Mouse (Mus musculus) intestine, embryonic 16.5 days (tissue): ENCODE measurements at regions not wholly inside any gene's neighbourhood (a gene's known extent, or its start where the extent isn't known, plus 50 kb on each side); places are given as distances from the start of the nearest gene placed in this dataset.

ENCODE experiments used
- ATAC-seq: fragments of 200-750 bp; cut with Nextera tagmentation; 2 replicates; pipeline ENCODE4 v1.8.0; 2017; ENCODE audit warnings: moderate TSS enrichment, moderate library complexity
- H3K27ac ChIP-seq: fragments of 300-500 bp; sonication (generic); 2 replicates; pipeline ENCODE4 v1.5.1; 2014; ENCODE audit warnings: mild to moderate bottlenecking, low read length
- H3K27me3 ChIP-seq: fragments of 300-500 bp; sonication (generic); replicated peaks from 2 replicates; pipeline ENCODE4 v1.6.1; 2014; ENCODE audit warnings: low read length, control low read depth, mixed read lengths; ENCODE audit not compliant: control insufficient read depth, insufficient read depth
- H3K36me3 ChIP-seq: fragments of 300-500 bp; sonication (generic); 2 replicates; pipeline ENCODE4 v1.6.1; 2014; ENCODE audit warnings: low read length, control low read depth; ENCODE audit not compliant: control insufficient read depth, insufficient read depth
- H3K4me1 ChIP-seq: fragments of 300-500 bp; sonication (generic); 2 replicates; pipeline ENCODE4 v1.6.1; 2014; ENCODE audit warnings: low read length, control low read depth, mixed read lengths; ENCODE audit not compliant: control insufficient read depth, insufficient read depth
- H3K4me2 ChIP-seq: fragments of 300-500 bp; sonication (generic); 2 replicates; pipeline ENCODE4 v1.6.1; 2014; ENCODE audit warnings: low read depth, low read length, control low read depth
- H3K4me3 ChIP-seq: fragments of 300-500 bp; sonication (generic); 2 replicates; pipeline ENCODE4 v1.5.1; 2014; ENCODE audit warnings: mild to moderate bottlenecking, low read length
- H3K9ac ChIP-seq: fragments of 300-500 bp; sonication (generic); 2 replicates; pipeline ENCODE4 v1.6.1; 2014; ENCODE audit warnings: low read depth, low read length
- H3K9me3 ChIP-seq: fragments of 300-500 bp; sonication (generic); 2 replicates; pipeline ENCODE4 v1.6.1; 2016; ENCODE audit warnings: low read length, control low read depth; ENCODE audit not compliant: control insufficient read depth
- WGBS: fragments of 180-500 bp; shearing (Covaris S2); extraction: QIAGEN DNeasy Blood & Tissue Kit; methylation state at CpG from one replicate; pipeline ENCODE4 v1.1.7; 2014; 5-methylcytosine and 5-hydroxymethylcytosine counted together

DNA sequence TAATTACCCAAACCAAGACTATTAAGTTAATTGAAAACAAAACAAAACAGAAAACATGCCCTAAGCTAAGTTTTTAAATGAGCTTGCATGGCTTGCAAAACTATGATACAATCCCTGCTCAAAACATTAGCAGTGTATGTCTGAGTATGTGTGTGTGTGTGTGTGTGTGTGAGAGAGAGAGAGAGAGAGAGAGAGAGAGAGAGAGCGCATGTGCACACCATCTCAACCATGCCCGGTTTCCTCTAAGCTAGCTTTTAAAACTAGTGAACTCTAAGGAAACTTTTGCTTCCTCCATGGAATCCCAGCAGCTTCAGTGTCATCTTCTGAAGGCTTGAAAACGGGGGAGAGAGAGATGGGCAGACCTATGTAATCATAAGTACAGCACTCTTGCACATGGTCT, 114.3 kb downstream of the Rchy1 start:
- no peak overlapping the region for H3K27ac ChIP-seq
- H3K4me2 ChIP-seq, result no peak overlapping the region
- no peaks in the 10 kb centered on the region for H3K36me3 ChIP-seq
- H3K9me3 ChIP-seq, result no peaks in the 10 kb centered on the region
- no peaks in the 10 kb centered on the region for H3K27me3 ChIP-seq
- no peak overlapping the region for H3K4me3 ChIP-seq
- 79% methylated on average over 3 of the region's 3 CpGs for WGBS
- no peak overlapping the region for H3K9ac ChIP-seq
- no peaks in the 10 kb centered on the region for H3K4me1 ChIP-seq
- ATAC-seq, result no peak

DNA sequence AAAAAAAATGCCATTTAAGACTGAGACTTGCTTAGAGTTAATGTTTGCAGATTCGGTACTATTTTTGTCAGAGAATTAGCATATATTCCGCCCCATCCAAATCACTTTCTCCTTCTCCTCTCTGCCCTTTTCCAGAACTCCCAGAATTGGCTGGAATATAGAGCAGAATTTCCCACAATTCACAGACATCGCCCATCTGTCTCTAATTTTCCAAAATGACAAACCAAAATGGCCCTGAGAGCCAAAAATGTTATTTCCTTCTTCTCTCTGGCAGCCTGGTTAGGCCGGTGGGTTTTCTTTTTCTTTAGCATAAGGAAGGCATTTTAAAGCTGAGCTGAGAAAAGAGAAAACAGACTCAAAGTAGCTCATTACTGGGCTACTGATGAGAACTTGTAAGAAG, 119.8 kb downstream of the Rchy1 start:
- H3K9me3 ChIP-seq, result no peaks in the 10 kb centered on the region
- no peak overlapping the region for H3K9ac ChIP-seq
- no peak overlapping the region for H3K4me2 ChIP-seq
- no peak overlapping the region for H3K4me3 ChIP-seq
- no peaks in the 10 kb centered on the region for H3K27me3 ChIP-seq
- H3K36me3 ChIP-seq, result no peaks in the 10 kb centered on the region
- WGBS, result 83% methylated on average over 4 of the region's 4 CpGs
- no peaks in the 10 kb centered on the region for H3K4me1 ChIP-seq
- no peak for ATAC-seq
- no peak overlapping the region for H3K27ac ChIP-seq

DNA sequence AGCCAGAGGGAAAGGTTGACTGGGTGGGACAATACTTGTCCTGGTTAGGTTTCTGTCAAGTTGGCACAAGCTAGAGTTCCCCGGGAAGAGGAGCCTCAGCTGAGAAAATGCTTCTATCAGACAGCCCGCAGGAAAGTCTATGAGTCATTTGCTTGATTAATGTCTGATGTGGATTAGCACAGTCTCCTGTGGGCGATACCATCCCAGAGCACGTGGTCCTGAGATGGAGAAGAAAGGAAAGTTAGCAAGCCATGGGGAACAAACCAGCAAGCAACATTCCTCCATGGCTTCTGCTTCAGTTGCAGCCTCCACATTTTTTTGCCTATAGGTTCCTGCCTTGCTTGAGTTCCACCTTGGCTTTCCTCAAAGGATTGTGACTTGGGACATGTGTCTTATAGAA, 121.8 kb downstream of the Rchy1 start:
- H3K27me3 ChIP-seq, result no peaks in the 10 kb centered on the region
- no peaks in the 10 kb centered on the region for H3K9me3 ChIP-seq
- no peaks in the 10 kb centered on the region for H3K4me1 ChIP-seq
- WGBS, result 74% methylated on average over 4 of the region's 4 CpGs
- ATAC-seq, result no peak
- H3K4me2 ChIP-seq, result no peak overlapping the region
- H3K4me3 ChIP-seq, result no peak overlapping the region
- no peak overlapping the region for H3K27ac ChIP-seq
- no peaks in the 10 kb centered on the region for H3K36me3 ChIP-seq
- H3K9ac ChIP-seq, result no peak overlapping the region

DNA sequence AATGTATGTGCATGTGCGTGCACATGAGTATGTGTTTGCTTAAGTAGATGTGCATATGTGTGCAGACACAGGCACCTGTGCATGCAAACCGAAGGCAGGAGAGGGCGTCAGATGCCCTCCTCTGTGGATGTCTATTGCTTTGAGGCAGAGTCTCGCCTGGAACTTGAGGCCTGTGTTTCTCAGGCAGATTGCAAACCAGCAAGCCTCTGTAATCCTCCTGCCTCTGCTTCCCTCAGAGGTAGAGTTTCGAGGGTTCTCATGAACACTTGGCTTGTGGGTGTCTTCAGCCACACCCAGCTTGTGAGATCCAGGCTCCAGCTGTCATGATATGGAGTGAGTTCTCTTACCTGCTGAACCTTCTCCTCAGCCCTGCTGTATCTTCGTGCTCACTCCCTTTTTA, 134.4 kb downstream of the Rchy1 start:
- Histone ChIP-seq H3K27me3 (no peaks in the 10 kb centered on the region), H3K9me3 (no peaks in the 10 kb centered on the region), H3K4me2 (no peak overlapping the region), H3K4me1 (no peaks in the 10 kb centered on the region), H3K36me3 (no peaks in the 10 kb centered on the region), H3K9ac (no peak overlapping the region), H3K27ac (no peak overlapping the region), H3K4me3 (no peak overlapping the region)
- no peak for ATAC-seq
- WGBS, result 85% methylated on average over 6 of the region's 6 CpGs

DNA sequence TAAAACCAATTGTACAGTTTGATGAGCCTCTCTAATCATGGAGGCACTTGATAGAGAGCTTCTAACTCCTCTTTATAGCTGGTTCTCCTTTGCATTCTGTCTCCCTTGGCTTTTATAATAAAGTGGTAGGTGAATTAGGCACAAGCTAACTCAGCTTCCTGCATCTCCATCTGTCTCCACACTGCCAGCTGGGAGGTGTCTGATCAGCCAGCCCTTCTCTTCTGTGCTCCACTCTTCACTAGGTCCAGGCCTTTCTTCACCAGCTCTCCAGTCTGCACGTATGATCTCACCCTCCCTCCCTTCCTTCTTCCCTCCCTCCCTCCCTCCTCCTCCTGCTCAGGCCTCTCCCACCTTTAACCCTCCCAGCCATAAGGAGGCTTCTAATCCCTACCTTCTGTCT, 136.2 kb downstream of the Rchy1 start:
- no peak overlapping the region for H3K4me3 ChIP-seq
- no peaks in the 10 kb centered on the region for H3K9me3 ChIP-seq
- ATAC-seq, result no peak
- H3K36me3 ChIP-seq, result no peaks in the 10 kb centered on the region
- H3K4me1 ChIP-seq, result no peaks in the 10 kb centered on the region
- H3K27ac ChIP-seq, result no peak overlapping the region
- H3K27me3 ChIP-seq, result no peaks in the 10 kb centered on the region
- WGBS, result 30% methylated on average over 1 of the region's 1 CpGs
- H3K4me2 ChIP-seq, result no peak overlapping the region
- H3K9ac ChIP-seq, result no peak overlapping the region

DNA sequence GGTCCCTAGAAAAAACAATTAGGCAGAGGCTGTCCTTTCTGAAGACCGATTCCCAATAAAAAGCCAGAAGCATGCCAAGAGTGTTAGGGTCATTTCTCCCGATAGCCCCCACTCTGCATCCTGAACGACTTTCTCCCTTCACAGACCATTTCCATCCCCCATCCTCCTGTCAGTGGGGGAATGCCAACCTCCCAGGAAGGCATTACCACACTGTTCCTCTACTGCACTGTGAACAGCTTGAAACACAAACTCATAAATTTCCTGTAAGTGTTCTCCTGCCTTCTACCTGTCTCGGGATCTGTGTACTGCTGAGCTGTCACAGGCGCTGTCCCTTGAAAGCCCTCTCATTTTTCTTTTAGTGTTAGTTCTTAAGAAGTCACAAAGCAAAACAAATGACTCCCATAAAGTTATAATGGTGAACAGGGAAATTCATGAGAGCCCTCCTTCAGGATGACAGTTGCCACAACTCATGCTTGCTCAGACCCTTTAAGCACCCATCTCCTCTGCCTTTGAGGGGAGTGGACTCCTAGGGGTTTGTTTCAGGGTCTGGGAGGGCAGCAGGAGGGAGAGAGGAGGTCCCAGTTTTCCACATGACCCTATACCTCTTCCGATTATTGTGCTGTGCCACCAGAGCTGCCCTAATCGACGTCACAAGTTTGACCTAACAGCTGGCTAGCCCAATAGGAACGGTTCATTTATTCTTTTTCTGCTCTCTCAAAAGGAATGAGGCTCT, 139.9 kb downstream of the Rchy1 start:
- H3K27ac ChIP-seq, result no peak overlapping the region
- H3K4me3 ChIP-seq, result no peak overlapping the region
- ATAC-seq, result no peak
- no peaks in the 10 kb centered on the region for H3K9me3 ChIP-seq
- no peaks in the 10 kb centered on the region for H3K36me3 ChIP-seq
- H3K4me2 ChIP-seq, result no peak overlapping the region
- H3K4me1 ChIP-seq, result no peaks in the 10 kb centered on the region
- H3K27me3 ChIP-seq, result no peaks in the 10 kb centered on the region
- no peak overlapping the region for H3K9ac ChIP-seq
- WGBS, result 44% methylated on average over 9 of the region's 9 CpGs

DNA sequence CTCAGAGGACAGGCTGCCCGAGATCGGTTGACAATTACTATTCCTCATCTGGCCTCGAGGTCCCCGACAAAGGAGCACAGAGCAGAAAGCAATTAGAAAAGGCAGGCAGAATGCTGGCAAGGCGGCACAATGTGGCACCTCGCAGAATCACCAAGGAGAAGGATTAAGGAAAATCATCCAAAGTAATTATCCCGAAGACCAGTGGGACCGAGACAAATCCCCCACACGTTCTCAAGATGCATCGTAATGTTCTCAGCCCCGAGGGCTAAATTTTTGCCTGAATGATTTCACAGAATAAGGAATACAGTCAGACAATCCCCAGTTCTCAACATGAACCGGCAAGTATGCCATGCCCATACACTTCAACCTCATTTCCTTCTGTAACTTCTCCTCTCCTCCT, 144.1 kb downstream of the Rchy1 start:
- H3K9ac ChIP-seq, result no peak overlapping the region
- H3K4me2 ChIP-seq, result no peak overlapping the region
- no peaks in the 10 kb centered on the region for H3K4me1 ChIP-seq
- no peak overlapping the region for H3K27ac ChIP-seq
- no peaks in the 10 kb centered on the region for H3K27me3 ChIP-seq
- no peak for ATAC-seq
- WGBS, result 74% methylated on average over 12 of the region's 12 CpGs
- no peaks in the 10 kb centered on the region for H3K9me3 ChIP-seq
- no peak overlapping the region for H3K4me3 ChIP-seq
- no peaks in the 10 kb centered on the region for H3K36me3 ChIP-seq

DNA sequence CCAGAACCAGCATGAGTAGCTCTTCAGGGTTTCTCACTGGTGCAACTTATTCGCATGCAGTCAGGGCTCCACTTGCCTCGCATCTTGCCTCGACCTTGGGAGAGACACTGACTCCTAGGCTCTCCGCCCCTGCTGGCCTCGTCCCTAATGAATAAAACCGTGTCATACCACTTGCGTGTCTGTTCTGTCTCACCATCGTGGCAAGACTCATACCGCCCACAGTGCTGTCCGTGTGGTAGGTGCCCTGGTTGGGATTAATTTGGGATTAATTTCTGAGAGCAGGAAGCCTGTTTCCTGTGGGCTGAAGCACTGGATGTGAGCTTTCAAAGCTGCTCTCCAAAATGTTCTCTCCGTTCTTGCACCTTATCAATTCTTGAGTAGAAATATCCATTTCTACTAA, 144.7 kb downstream of the Rchy1 start:
- 70% methylated on average over 11 of the region's 11 CpGs for WGBS
- no peak overlapping the region for H3K4me2 ChIP-seq
- no peak overlapping the region for H3K27ac ChIP-seq
- H3K4me3 ChIP-seq, result no peak overlapping the region
- H3K36me3 ChIP-seq, result no peaks in the 10 kb centered on the region
- no peak for ATAC-seq
- no peaks in the 10 kb centered on the region for H3K27me3 ChIP-seq
- no peaks in the 10 kb centered on the region for H3K9me3 ChIP-seq
- no peaks in the 10 kb centered on the region for H3K4me1 ChIP-seq
- H3K9ac ChIP-seq, result no peak overlapping the region

DNA sequence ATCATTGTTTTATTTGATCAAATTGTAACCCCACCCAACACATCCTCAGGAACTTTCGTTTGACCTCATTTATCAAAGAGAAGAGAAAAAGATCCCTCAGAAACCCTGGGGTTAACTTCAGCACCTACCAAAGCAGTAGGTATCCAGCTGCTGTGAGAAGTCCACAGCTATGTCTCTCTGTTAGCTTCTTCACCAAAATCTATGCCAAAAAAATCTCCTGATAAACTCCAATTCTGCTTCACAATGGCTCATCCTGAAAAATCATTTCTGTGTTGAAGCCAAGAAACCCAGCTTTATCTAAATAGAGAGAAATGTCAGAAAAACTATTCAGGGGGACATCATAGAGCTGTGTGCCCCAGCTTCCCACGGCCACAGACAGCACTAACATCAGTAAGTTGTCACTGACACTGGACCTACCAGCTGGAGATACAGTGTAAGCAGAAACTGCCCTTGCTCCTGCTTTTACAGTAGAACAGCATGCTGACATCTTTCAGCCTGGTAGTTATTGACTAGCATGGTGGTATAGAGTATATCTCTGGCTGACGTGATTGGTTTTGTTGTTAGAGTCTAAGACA, 146.4 kb downstream of the Rchy1 start:
- Histone ChIP-seq H3K9me3 (no peaks in the 10 kb centered on the region), H3K4me3 (no peak overlapping the region), H3K27me3 (no peaks in the 10 kb centered on the region), H3K9ac (no peak overlapping the region), H3K27ac (no peak overlapping the region), H3K4me1 (no peaks in the 10 kb centered on the region), H3K36me3 (no peaks in the 10 kb centered on the region), H3K4me2 (no peak overlapping the region)
- no peak for ATAC-seq
- WGBS, result 73% methylated on average over 3 of the region's 3 CpGs

DNA sequence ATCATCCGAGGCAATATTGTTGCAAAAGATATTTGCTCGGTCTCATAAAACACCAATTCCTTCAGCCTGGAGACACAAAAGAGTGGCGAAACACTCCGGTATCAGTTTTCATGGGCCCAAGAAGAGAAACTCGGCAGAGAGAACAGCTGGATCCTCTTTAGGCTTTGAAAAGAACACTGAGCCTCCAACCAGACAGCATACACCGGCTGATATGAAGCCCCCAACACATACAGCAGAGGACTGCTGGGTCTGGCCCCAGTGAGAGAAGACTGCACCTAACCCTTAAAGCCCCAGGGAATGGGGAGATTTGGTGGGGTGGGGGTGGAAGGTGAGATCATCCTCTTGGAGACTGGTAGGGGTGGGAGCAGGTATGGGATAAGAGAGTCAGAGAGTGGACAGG, 147.9 kb downstream of the Rchy1 start:
- WGBS, result 76% methylated on average over 6 of the region's 6 CpGs
- ATAC-seq, result no peak
- no peaks in the 10 kb centered on the region for H3K27me3 ChIP-seq
- H3K36me3 ChIP-seq, result no peaks in the 10 kb centered on the region
- H3K4me3 ChIP-seq, result no peak overlapping the region
- no peaks in the 10 kb centered on the region for H3K9me3 ChIP-seq
- no peaks in the 10 kb centered on the region for H3K4me1 ChIP-seq
- no peak overlapping the region for H3K4me2 ChIP-seq
- H3K9ac ChIP-seq, result no peak overlapping the region
- no peak overlapping the region for H3K27ac ChIP-seq
